8 mouse cellular contexts compared by ENCODE assay signal in the genomic region with DNA sequence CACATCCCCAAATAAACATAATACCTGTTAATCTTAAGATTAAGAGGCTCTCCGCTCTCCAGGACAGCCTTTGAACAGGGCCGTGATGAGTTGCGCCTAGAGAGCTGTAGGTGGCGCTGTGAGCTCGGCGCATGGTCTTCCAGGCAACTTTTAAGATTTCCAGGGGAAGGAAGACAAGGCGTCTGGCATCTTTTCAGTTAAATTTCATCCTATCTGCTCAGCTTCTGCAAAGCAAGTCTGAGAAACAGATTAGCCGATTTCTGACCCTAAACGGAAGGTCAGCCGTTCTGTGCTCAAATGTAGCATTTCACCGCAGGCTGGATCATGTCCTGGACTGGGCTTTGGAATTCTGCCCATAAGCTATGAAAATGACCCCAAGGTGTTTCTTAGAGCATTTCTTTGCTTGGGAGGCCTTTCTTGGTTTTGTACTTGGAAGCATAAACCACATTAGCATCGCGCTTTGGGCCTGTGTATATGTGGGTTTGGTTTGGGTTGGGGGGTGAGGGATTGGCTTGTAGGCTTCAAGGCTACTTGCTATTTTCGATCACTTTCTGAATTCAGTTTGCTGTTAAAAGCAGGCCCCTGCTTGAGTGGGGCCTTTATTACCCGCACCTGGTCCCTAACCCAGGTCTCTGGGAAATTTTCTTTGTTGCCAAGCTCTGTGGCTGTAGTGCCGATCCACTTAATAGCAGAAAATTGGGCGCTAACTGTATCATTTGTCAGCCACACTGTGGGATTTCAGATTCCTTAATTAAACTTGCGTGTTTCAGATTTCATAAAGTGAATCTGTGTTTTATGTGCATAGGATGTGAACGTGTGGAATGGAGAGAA.
DNase-seq lines count a peak whose midpoint lies in the region; ATAC-seq and TF ChIP-seq lines count a peak whose summit lies in the region.

No protein-coding gene starts in this region.

- peak overlapping the region; percentile 41 for H3K4me2 ChIP-seq in embryonic facial prominence, embryonic 13.5 days
- H3K4me2 ChIP-seq in lung, embryonic 14.5 days: no peak overlapping the region

- intact Hi-C loops in heart, postnatal 10 days (cut with DNase I): no loop called here

- H3K27ac ChIP-seq in embryonic facial prominence, embryonic 13.5 days: no peak overlapping the region
- H3K27ac ChIP-seq in lung, embryonic 14.5 days (ENCODE audit: low read depth): no peak overlapping the region

- no peaks in the 10 kb centered on the region for H3K36me3 ChIP-seq in C2C12 (ENCODE audit: control insufficient read depth, insufficient read depth)
- H3K36me3 ChIP-seq in embryonic facial prominence, embryonic 13.5 days: no peaks in the 10 kb centered on the region
- H3K36me3 ChIP-seq in lung, embryonic 14.5 days (ENCODE audit: insufficient read depth): no peaks in the 10 kb centered on the region

- no peak overlapping the region for H3K9ac ChIP-seq in embryonic facial prominence, embryonic 13.5 days
- H3K9ac ChIP-seq in lung, embryonic 14.5 days: no peak overlapping the region

- peaks cover 7% of the 10 kb centered on the region for H3K4me1 ChIP-seq in embryonic facial prominence, embryonic 13.5 days
- no peaks in the 10 kb centered on the region for H3K4me1 ChIP-seq in lung, embryonic 14.5 days (ENCODE audit: insufficient read depth)

- TF ChIP-seq CTCF in C2C12 (IDR thresholded peaks at IDR 0.05; ENCODE audit: control insufficient read depth, insufficient read depth, insufficient read length): peak; percentile 24
- peak; percentile 87 for TF ChIP-seq CTCF in lung, embryonic 14.5 days (IDR thresholded peaks at IDR 0.05; ENCODE audit: low read depth)

- no peak overlapping the region for H3ac ChIP-seq in C2C12 (ENCODE audit: control insufficient read depth, insufficient read length, low read depth)

- H3K9me3 ChIP-seq in embryonic facial prominence, embryonic 13.5 days: no peaks in the 10 kb centered on the region
- no peaks in the 10 kb centered on the region for H3K9me3 ChIP-seq in lung, embryonic 14.5 days (ENCODE audit: low read depth, low read length)

- no peak overlapping the region for H3K4me3 ChIP-seq in C2C12 (ENCODE audit: insufficient read depth, poor library complexity, severe bottlenecking)
- H3K4me3 ChIP-seq in embryonic facial prominence, embryonic 13.5 days: no peak overlapping the region
- H3K4me3 ChIP-seq in lung, embryonic 14.5 days (ENCODE audit: low read depth, low read length): no peak overlapping the region

- no peaks in the 10 kb centered on the region for H3K79me3 ChIP-seq in C2C12 (ENCODE audit: low read depth)

- H3K79me2 ChIP-seq in C2C12 (ENCODE audit: control insufficient read depth, insufficient read depth): no peaks in the 10 kb centered on the region

- DNase-seq in adrenal gland, postnatal 10 days: peak; percentile 50
- peak; percentile 46 to 56 for DNase-seq in heart, postnatal 10 days
- peak; percentile 22 for DNase-seq in large intestine, adult 2 months (ENCODE audit: low read depth, low spot score)
- peak; percentile 91 for DNase-seq in lung, embryonic 14.5 days
- peak; percentile 58 for DNase-seq in retina, adult 2 months (ENCODE audit: low read depth, low spot score)

- 33% methylated on average over 19 of the region's 19 CpGs for whole genome bisulfite sequencing in embryonic facial prominence, embryonic 13.5 days
- WGBS in large intestine, adult 2 months: 49% methylated on average over 19 of the region's 19 CpGs
- WGBS in lung, embryonic 14.5 days: 26% methylated on average over 19 of the region's 19 CpGs

- ATAC-seq in embryonic facial prominence, embryonic 13.5 days (ENCODE audit: insufficient number of reproducible peaks, insufficient read depth, low FRiP score, low TSS enrichment, low read depth): no peak
- ATAC-seq in lung, embryonic 14.5 days (ENCODE audit: insufficient read depth): peak; percentile 91
- no peak for ATAC-seq in inflammation-experienced regulatory T-cells, adult 6 months

- peaks cover 3% of the 10 kb centered on the region for H3K27me3 ChIP-seq in C2C12 (ENCODE audit: control insufficient read depth, insufficient read depth, insufficient read length)
- no peaks in the 10 kb centered on the region for H3K27me3 ChIP-seq in embryonic facial prominence, embryonic 13.5 days
- no peaks in the 10 kb centered on the region for H3K27me3 ChIP-seq in lung, embryonic 14.5 days (ENCODE audit: insufficient read depth, low read length)

TF ChIP-seq in C2C12, 6 proteins besides CTCF, POLR2A, EP300 and RAD21:
- TF ChIP-seq MAX (IDR thresholded peaks at IDR 0.05) (no peak), USF1 (IDR thresholded peaks at IDR 0.05; ENCODE audit: low read depth) (no peak), CEBPB (IDR thresholded peaks at IDR 0.05; ENCODE audit: low read depth) (no peak)

Comparison
In these comparisons a context has a peak if more than half of its experiments do, and no peak if none do; other contexts are left out.
1. DNase-seq: peak in every context shown above with its lines; median percentile 91 in lung, embryonic 14.5 days; 58 in retina, adult 2 months; 51 in heart, postnatal 10 days; 50 in adrenal gland, postnatal 10 days; 22 in large intestine, adult 2 months.